Mouse (Mus musculus): ENCODE measurements around the gene Lypd6b.

- TF ChIP-seq CTCF (conservative IDR thresholded peaks at IDR 0.05; ENCODE audit: low read length) (no peak), POU5F1 (IDR thresholded peaks at IDR 0.05; ENCODE audit: borderline replicate concordance, low read length) (no peak)
Observed at GRCm38 (mm10) chr2:49771172-49771571, 16.3 kb upstream of the Lypd6b start.
